Mouse (Mus musculus): ENCODE measurements around the gene BC051019. TPM values are rescaled to one million over a fixed set of nuclear protein-coding genes. Genes with fewer than 3 reads are reported as not detected.
A peak's percentile ranks its signal among the peaks of the same experiment; 100 is the strongest.

Gene BC051019
- polyA plus RNA-seq, 1 experiment from 2014 or later: not detected

- no peak overlapping the region for H3K4me2 ChIP-seq
- no peaks in the 10 kb centered on the region for H3K4me1 ChIP-seq (ENCODE audit: control insufficient read depth, insufficient read depth, low read length)
- no peak overlapping the region for H3K27ac ChIP-seq (ENCODE audit: low read depth, low read length)
- no peak for DNase-seq (ENCODE audit: low spot score, missing footprints)
- no peak overlapping the region for H3K4me3 ChIP-seq (ENCODE audit: low read depth, low read length)
- no peak for ATAC-seq (ENCODE audit: low FRiP score)
- H3K9me3 ChIP-seq (ENCODE audit: control insufficient read depth, low read length): no peaks in the 10 kb centered on the region
- H3K27me3 ChIP-seq (ENCODE audit: control insufficient read depth, insufficient read depth, low read length): no peaks in the 10 kb centered on the region
- H3K36me3 ChIP-seq (ENCODE audit: control insufficient read depth, insufficient read depth, low read length): no peaks in the 10 kb centered on the region
- H3K9ac ChIP-seq (ENCODE audit: low read length): no peak overlapping the region
- WGBS: 91% methylated on average over 2 of the region's 2 CpGs
Measured at GRCm38 (mm10) chr7:109680284-109680683, 43.4 kb downstream of the BC051019 start.

GRCm38 (mm10) chr7:109674944-109675628 is 48.6 kb downstream of the BC051019 start:
- Histone ChIP-seq H3K4me2 (no peak overlapping the region), H3K27me3 (ENCODE audit: control insufficient read depth, insufficient read depth, low read length) (no peaks in the 10 kb centered on the region), H3K9ac (ENCODE audit: low read length) (no peak overlapping the region), H3K36me3 (ENCODE audit: control insufficient read depth, insufficient read depth, low read length) (no peaks in the 10 kb centered on the region), H3K4me3 (ENCODE audit: low read depth, low read length) (no peak overlapping the region), H3K9me3 (ENCODE audit: control insufficient read depth, low read length) (no peaks in the 10 kb centered on the region), H3K27ac (ENCODE audit: low read depth, low read length) (no peak overlapping the region), H3K4me1 (ENCODE audit: control insufficient read depth, insufficient read depth, low read length) (peaks cover 2% of the 10 kb centered on the region; the same call in 1 of the 2 replicates)
- DNase-seq (ENCODE audit: low spot score, missing footprints) (peak; percentile 61), ATAC-seq (ENCODE audit: low FRiP score) (no peak)
- 80% methylated on average over 4 of the region's 4 CpGs for WGBS

- Histone ChIP-seq H3K27me3 (ENCODE audit: control insufficient read depth, insufficient read depth, low read length) (no peaks in the 10 kb centered on the region), H3K9me3 (ENCODE audit: control insufficient read depth, low read length) (no peaks in the 10 kb centered on the region), H3K4me3 (ENCODE audit: low read depth, low read length) (peak overlapping the region; percentile 64), H3K4me1 (ENCODE audit: control insufficient read depth, insufficient read depth, low read length) (peaks cover 2% of the 10 kb centered on the region; the same call in 1 of the 2 replicates), H3K9ac (ENCODE audit: low read length) (peak overlapping the region; percentile 87), H3K27ac (ENCODE audit: low read depth, low read length) (peak overlapping the region; percentile 65), H3K36me3 (ENCODE audit: control insufficient read depth, insufficient read depth, low read length) (no peaks in the 10 kb centered on the region), H3K4me2 (peak overlapping the region; percentile 93)
- WGBS: under 1% methylated on average over 42 of the region's 44 CpGs
- ATAC-seq (ENCODE audit: low FRiP score) (peak; percentile 96), DNase-seq (ENCODE audit: low spot score, missing footprints) (peak; percentile 95)
Measured at GRCm38 (mm10) chr7:109671581-109672471, 51.8 kb downstream of the BC051019 start.

GRCm38 (mm10) chr7:109669426-109670170 is 54.1 kb downstream of the BC051019 start:
- H3K4me3 ChIP-seq (ENCODE audit: low read depth, low read length): no peak overlapping the region
- H3K27ac ChIP-seq (ENCODE audit: low read depth, low read length): no peak overlapping the region
- H3K36me3 ChIP-seq (ENCODE audit: control insufficient read depth, insufficient read depth, low read length): no peaks in the 10 kb centered on the region
- ATAC-seq (ENCODE audit: low FRiP score) (no peak), DNase-seq (ENCODE audit: low spot score, missing footprints) (no peak)
- H3K4me2 ChIP-seq: no peak overlapping the region
- H3K9me3 ChIP-seq (ENCODE audit: control insufficient read depth, low read length): no peaks in the 10 kb centered on the region
- peaks cover 2% of the 10 kb centered on the region; the same call in 1 of the 2 replicates for H3K4me1 ChIP-seq (ENCODE audit: control insufficient read depth, insufficient read depth, low read length)
- WGBS: 84% methylated on average over 5 of the region's 5 CpGs
- H3K9ac ChIP-seq (ENCODE audit: low read length): no peak overlapping the region
- no peaks in the 10 kb centered on the region for H3K27me3 ChIP-seq (ENCODE audit: control insufficient read depth, insufficient read depth, low read length)

GRCm38 (mm10) chr7:109666664-109667063 is 57.0 kb downstream of the BC051019 start:
- no peak for ATAC-seq (ENCODE audit: low FRiP score)
- Histone ChIP-seq H3K4me2 (no peak overlapping the region), H3K4me1 (ENCODE audit: control insufficient read depth, insufficient read depth, low read length) (no peaks in the 10 kb centered on the region), H3K27me3 (ENCODE audit: control insufficient read depth, insufficient read depth, low read length) (no peaks in the 10 kb centered on the region), H3K9ac (ENCODE audit: low read length) (no peak overlapping the region), H3K4me3 (ENCODE audit: low read depth, low read length) (no peak overlapping the region), H3K27ac (ENCODE audit: low read depth, low read length) (no peak overlapping the region), H3K36me3 (ENCODE audit: control insufficient read depth, insufficient read depth, low read length) (no peaks in the 10 kb centered on the region), H3K9me3 (ENCODE audit: control insufficient read depth, low read length) (no peaks in the 10 kb centered on the region)
- WGBS: 84% methylated on average over 5 of the region's 5 CpGs
- DNase-seq (ENCODE audit: low spot score, missing footprints): no peak

DNA sequence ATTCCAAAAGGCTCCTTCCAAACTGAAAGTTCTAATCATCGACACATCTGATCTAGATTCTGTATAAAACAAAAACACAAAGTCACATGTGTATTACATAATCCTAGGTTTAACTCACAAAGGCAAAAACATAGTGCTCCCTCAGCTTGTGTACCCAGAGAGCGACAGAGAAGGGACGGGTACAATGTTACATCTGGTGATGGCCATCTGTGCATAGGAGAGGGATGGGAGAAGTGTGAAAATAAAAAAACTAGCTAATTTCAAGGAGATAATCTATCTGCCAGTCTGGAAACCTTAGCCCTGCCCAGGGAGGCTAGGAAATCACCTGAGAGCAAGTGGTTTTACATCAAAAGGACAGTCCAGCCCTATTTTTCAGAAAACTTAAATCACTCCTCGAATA is 61.0 kb downstream of the BC051019 start:
- no peak overlapping the region for H3K4me2 ChIP-seq
- DNase-seq (ENCODE audit: low spot score, missing footprints): no peak
- no peak overlapping the region for H3K9ac ChIP-seq (ENCODE audit: low read length)
- no peak overlapping the region for H3K27ac ChIP-seq (ENCODE audit: low read depth, low read length)
- ATAC-seq (ENCODE audit: low FRiP score): no peak
- WGBS: 81% methylated on average over 4 of the region's 4 CpGs
- H3K4me1 ChIP-seq (ENCODE audit: control insufficient read depth, insufficient read depth, low read length): no peaks in the 10 kb centered on the region
- H3K36me3 ChIP-seq (ENCODE audit: control insufficient read depth, insufficient read depth, low read length): no peaks in the 10 kb centered on the region
- H3K4me3 ChIP-seq (ENCODE audit: low read depth, low read length): no peak overlapping the region
- H3K27me3 ChIP-seq (ENCODE audit: control insufficient read depth, insufficient read depth, low read length): no peaks in the 10 kb centered on the region
- H3K9me3 ChIP-seq (ENCODE audit: control insufficient read depth, low read length): no peaks in the 10 kb centered on the region

Other genes with a start within 250 kb of the BC051019 start
- 0.29 and 0.40 TPM in 2 replicates for gene Trim66, start 215.7 kb downstream of the BC051019 start, polyA plus RNA-seq (2014; fragmentation: Nextera tagmentation; extraction: Ambion mirVana)
- 116 and 127 TPM in 2 replicates for gene Rpl27a, start 204.7 kb downstream of the BC051019 start, polyA plus RNA-seq (2014; fragmentation: Nextera tagmentation; extraction: Ambion mirVana)
- gene St5, start 20.2 kb downstream of the BC051019 start, polyA plus RNA-seq (2014; fragmentation: Nextera tagmentation; extraction: Ambion mirVana): 37.9 and 41.6 TPM in 2 replicates
- gene Akip1, start 20.2 kb downstream of the BC051019 start, polyA plus RNA-seq (2014; fragmentation: Nextera tagmentation; extraction: Ambion mirVana): 19.4 and 20.7 TPM in 2 replicates
- gene Ascl3, start 7.9 kb upstream of the BC051019 start, polyA plus RNA-seq (2014; fragmentation: Nextera tagmentation; extraction: Ambion mirVana): 0.20 TPM in 1 of 2 replicates, not detected in the other
- 63.9 and 69.4 TPM in 2 replicates for gene Tmem9b, start 29.0 kb upstream of the BC051019 start, polyA plus RNA-seq (2014; fragmentation: Nextera tagmentation; extraction: Ambion mirVana)
- gene Nrip3, start 58.2 kb upstream of the BC051019 start, polyA plus RNA-seq (2014; fragmentation: Nextera tagmentation; extraction: Ambion mirVana): 1.1 and 1.3 TPM in 2 replicates
- gene Scube2, start 141.8 kb upstream of the BC051019 start, polyA plus RNA-seq (2014; fragmentation: Nextera tagmentation; extraction: Ambion mirVana): 3.6 and 4.2 TPM in 2 replicates
- gene Dennd5a, start 236.6 kb upstream of the BC051019 start, polyA plus RNA-seq (2014; fragmentation: Nextera tagmentation; extraction: Ambion mirVana): 52.4 and 53.0 TPM in 2 replicates